Mouse (Mus musculus) gastrocnemius, postnatal 25 days (tissue): ENCODE data around the gene Scnm1. TPM values are rescaled to one million over a fixed set of nuclear protein-coding genes. Genes with fewer than 3 reads are reported as not detected.
"Not testable (repeated sequence)": the region's sequence is repeated elsewhere in the genome, so short reads cannot be mapped to it uniquely, and the experiment has no call there.

Source experiments
- DNase-seq: peaks from one replicate; pipeline ENCODE4 v3.0.0; 2022
- total RNA-seq, 2 experiments: library from RNA; stranded (reverse); gene quantifications; 1 replicate in 1 of 2; 2 replicates in 1 of 2; pipeline ENCODE4 v1.2.3; 2021

The Scnm1 gene
- total RNA-seq, 2 experiments from 2014 or later, result 26.6 to 34.1 TPM

- no peak for DNase-seq
Observed at GRCm38 (mm10) chr3:95147924-95148323, 14.1 kb upstream of the Scnm1 start.

GRCm38 (mm10) chr3:95142617-95143011 lies 8.8 kb upstream of the Scnm1 start:
- DNase-seq, result peak; percentile 84

- no peak for DNase-seq
Observed at GRCm38 (mm10) chr3:95141952-95142616, 8.3 kb upstream of the Scnm1 start, which contains the start of gene Tnfaip8l2. Gene Tnfaip8l2 (minus strand): TSS chr3:95142360.

- DNase-seq, result peak; percentile 23
Observed at GRCm38 (mm10) chr3:95141474-95141873, 7.7 kb upstream of the Scnm1 start.

- no peak for DNase-seq
Observed at GRCm38 (mm10) chr3:95140795-95141194, 7.0 kb upstream of the Scnm1 start.

GRCm38 (mm10) chr3:95140289-95140595 lies 6.4 kb upstream of the Scnm1 start:
- DNase-seq, result no peak

GRCm38 (mm10) chr3:95139586-95140288 lies 5.9 kb upstream of the Scnm1 start:
- no peak for DNase-seq

GRCm38 (mm10) chr3:95136336-95136735 lies 2.5 kb upstream of the Scnm1 start:
- DNase-seq, result no peak

- no peak for DNase-seq
Observed at GRCm38 (mm10) chr3:95135433-95136052, 1.7 kb upstream of the Scnm1 start.

GRCm38 (mm10) chr3:95135023-95135422 lies 1.2 kb upstream of the Scnm1 start:
- peak; percentile 55 for DNase-seq

GRCm38 (mm10) chr3:95134133-95134532 lies 322 bp upstream of the Scnm1 start:
- not testable (repeated sequence) for DNase-seq

- no peak for DNase-seq
Observed at GRCm38 (mm10) chr3:95133176-95133575, 635 bp downstream of the Scnm1 start.

GRCm38 (mm10) chr3:95132389-95132788 lies 1.4 kb downstream of the Scnm1 start:
- not testable (repeated sequence) for DNase-seq

GRCm38 (mm10) chr3:95130081-95130480 lies 3.7 kb downstream of the Scnm1 start:
- no peak for DNase-seq

- DNase-seq, result peak; percentile 69
Observed at GRCm38 (mm10) chr3:95129226-95129651, 4.6 kb downstream of the Scnm1 start.

GRCm38 (mm10) chr3:95124972-95125371 lies 8.8 kb downstream of the Scnm1 start:
- peak; percentile 74 for DNase-seq

- DNase-seq, result peak; percentile 78
Observed at GRCm38 (mm10) chr3:95124246-95124645, 9.6 kb downstream of the Scnm1 start, which contains the start of gene Tmod4. Gene Tmod4 (plus strand): TSS chr3:95124476.

GRCm38 (mm10) chr3:95121580-95121979 lies 12.2 kb downstream of the Scnm1 start:
- DNase-seq, result no peak

- DNase-seq, result no peak
Observed at GRCm38 (mm10) chr3:95117751-95118150, 16.1 kb downstream of the Scnm1 start.

- DNase-seq, result no peak
Observed at GRCm38 (mm10) chr3:95112760-95113159, 21.1 kb downstream of the Scnm1 start.

GRCm38 (mm10) chr3:95110911-95111726 lies 22.7 kb downstream of the Scnm1 start, which contains the start of gene Vps72:
Gene Vps72 (plus strand): TSS chr3:95111022.
- peak; percentile 90 for DNase-seq

GRCm38 (mm10) chr3:95107898-95108297 lies 25.9 kb downstream of the Scnm1 start:
- no peak for DNase-seq
